Mouse (Mus musculus) R1 (cell line): ENCODE results near the gene Pde10a.
A peak's percentile ranks its signal among the peaks of the same experiment; 100 is the strongest.

Source experiments
- DNase-seq: peaks from one replicate; pipeline ENCODE4 v3.0.0-alpha.2; 2018; ENCODE audit warnings: low read depth, low spot score

Gene Pde10a

DNA sequence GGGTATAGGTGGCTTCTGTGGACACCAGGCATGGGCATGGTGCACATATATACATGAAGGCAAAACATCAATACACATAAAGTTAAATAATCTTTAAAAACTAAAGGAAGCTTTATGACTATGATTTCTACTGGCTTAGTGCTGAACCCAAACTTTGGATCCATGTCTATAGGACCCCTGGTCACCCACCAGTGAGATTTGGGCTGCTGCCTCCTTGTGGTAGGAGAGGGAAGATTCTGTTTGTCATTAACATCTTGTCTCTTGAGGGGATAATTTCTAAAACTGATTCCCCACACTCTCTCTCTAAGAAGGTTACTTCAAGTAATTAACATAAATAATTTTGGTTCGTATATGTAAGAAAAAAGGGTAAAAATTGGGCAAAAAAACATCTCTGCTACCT lies 220.2 kb downstream of the Pde10a start:
- no peak for DNase-seq

DNA sequence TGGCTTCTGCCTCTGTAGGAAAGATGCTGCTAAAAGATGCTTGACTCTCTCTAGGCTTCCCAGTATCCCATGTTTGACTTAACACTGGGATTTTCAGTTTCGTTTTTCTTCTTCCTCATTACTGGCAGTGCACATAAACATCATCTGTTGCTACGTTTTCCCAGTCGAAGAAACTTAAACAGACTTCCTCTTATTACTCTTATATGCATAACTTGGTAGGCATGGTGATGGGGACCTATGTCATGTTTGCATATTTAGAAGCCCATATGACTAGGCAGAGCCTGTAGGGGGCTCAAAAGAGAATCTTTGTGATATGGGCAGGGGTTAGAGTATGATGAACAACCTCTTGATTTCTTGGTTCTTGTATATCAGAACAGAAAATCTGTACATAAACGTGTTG lies 224.3 kb downstream of the Pde10a start:
- no peak for DNase-seq

DNA sequence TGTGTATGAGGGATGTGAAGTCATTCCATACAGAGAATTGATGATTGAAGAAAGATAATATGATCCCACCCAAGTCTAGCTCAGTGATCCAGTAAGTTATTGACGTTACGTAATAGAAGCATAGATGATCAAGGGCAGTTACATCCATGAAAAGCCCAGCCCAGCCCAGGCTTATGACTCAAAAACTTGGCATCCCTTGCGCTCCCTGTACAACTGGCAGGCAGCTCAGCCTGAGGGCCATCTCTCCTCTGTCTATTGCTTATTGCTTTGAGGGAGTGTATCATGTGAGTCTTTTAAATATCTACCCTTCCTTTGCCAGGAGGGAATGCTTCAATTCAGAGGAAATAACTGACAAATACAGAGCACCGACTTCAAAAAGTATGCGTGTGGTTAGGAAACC lies 232.4 kb downstream of the Pde10a start:
- DNase-seq = no peak

GRCm38 (mm10) chr17:8763248-8763647 lies 238.1 kb downstream of the Pde10a start:
- no peak for DNase-seq

DNA sequence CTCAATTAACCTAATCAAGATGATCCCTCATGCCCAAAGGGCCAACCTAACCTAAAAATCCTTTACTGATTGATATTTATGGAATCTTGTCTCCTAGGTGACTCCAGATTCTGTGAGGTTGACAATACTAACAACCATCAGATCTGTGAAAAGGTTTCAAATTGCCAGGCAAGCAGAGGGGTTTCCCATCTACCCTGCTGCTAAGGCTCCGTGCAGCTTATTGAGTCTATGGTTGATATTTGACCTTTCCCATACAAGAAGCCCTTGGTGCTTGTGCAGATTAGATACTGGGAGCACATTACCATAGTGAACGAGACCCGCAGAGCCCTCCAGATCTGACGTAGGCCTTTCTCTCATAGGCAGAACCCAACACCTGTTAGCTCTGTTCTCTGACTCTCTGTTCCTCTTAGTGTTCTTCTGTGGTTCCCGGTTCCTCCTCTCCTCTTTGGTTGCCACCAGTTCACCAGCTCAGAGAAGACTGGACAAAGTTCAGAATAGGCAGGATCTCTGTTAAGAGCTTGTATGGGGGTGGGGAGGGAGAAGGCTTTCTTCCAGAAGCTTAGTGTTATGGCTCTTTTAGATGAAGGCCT lies 240.9 kb downstream of the Pde10a start:
- no peak for DNase-seq

DNA sequence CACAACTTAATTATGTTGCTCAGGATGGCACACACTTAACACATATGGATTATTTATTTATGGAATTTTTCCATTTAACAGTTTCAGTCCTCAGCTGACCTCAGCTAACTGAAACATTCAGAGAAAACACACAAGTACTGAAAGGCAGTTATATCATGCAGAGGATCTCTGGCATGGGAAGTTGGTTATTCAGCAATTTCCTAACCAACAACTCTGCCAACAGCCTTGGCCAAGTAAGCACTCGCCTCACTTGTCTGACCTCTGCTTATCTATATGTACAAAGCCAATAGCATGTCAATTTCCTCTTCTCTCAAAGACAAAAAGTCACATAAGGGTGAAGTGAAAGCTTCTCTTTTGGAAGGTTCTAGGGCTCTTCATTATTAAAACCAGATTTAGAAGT lies 244.0 kb downstream of the Pde10a start:
- no peak for DNase-seq

DNA sequence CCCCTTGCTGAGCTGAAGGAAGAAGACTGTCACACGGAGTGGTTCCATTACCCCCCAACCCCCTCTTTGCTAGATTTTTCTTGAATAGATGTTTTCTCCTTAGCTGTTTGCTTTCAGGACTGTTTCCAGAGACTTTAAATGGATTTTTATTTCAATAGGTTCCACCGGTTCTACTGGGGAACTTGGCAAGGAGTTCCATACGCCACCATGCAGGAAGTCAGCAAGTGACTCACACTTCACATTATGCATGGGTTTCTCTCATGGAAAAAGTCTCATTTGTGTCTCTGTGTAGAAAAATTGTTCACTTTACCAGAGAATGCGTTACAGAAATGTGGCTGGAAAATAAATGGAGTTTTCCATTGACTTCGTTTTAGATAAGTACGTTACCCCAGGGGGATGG lies 248.2 kb downstream of the Pde10a start:
- DNase-seq = no peak

DNA sequence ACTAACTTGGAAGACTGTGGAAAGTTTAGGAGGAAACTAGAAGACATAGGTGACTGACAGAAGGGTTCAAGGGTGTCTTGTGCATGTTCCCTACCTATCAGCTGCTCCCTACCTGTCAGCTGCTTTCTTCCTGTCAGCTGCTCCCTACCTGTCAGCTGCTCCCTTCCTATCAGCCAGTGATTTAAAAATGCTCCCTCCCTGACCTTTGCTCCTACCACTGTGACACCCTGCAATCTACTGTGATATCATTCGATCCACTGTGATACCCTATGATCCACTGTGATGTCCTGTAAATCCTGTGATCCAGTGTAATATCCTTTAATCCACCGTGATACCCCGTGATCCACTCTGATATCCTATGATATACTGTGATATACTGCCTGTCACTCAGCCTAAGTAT lies 249.1 kb downstream of the Pde10a start:
- DNase-seq = no peak

DNA sequence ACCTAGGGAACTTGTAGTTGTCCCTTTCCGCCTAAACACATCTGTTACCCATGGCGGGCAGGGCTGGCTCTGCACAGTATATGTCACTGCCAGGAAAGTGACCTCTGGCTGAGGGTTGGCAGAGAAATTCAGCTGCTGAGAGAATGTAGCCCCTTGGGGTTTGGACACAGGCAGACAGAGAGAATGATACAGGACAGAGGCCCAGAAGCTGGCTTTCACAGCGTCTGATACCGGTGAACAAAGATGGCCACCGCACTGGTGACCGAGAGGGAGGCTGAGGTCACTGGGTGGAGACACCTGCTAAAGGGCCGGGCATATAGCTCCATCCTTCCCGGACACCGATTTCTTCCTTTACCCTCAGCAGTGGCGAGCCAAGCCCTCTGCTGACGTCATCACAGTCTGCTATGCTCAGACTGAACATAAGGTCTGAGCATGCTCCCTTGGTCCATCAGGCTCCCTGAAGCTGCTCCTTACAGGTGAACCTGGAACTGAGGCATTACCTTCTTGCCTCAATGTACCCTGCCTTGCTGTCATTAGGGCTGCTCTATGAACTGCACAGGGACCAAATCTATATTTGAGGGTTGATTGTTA lies 250.5 kb downstream of the Pde10a start:
- no peak for DNase-seq

DNA sequence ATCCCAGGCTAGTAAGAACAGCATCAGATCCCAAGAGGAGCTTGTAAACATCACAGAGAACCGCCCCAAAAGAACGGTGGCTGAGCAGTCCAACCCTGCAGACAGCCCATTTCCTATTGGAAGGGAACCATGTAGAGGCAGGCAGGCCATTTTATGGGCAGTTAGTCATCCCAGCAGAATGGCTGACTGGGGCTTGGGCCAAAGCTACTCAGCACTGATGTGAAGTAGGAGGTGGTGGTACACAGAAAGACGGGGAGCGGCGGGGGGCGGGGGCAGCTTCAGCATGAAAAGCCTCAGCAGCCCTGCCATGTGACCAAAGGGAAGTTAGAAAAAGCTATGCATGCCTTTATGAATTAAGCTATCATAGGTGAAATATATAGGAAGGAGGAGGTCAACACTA lies 252.5 kb downstream of the Pde10a start:
- no peak for DNase-seq

- DNase-seq = no peak
These were observed 253.7 kb downstream of the Pde10a start for GRCm38 (mm10) chr17:8778839-8779238.

GRCm38 (mm10) chr17:8780484-8780883 lies 255.3 kb downstream of the Pde10a start:
- no peak for DNase-seq

- no peak for DNase-seq
These were observed 255.9 kb downstream of the Pde10a start for GRCm38 (mm10) chr17:8781040-8781439.

- no peak for DNase-seq
These were observed 256.4 kb downstream of the Pde10a start for GRCm38 (mm10) chr17:8781576-8781975.

- DNase-seq = no peak
These were observed 260.7 kb downstream of the Pde10a start for GRCm38 (mm10) chr17:8785908-8786307.

DNA sequence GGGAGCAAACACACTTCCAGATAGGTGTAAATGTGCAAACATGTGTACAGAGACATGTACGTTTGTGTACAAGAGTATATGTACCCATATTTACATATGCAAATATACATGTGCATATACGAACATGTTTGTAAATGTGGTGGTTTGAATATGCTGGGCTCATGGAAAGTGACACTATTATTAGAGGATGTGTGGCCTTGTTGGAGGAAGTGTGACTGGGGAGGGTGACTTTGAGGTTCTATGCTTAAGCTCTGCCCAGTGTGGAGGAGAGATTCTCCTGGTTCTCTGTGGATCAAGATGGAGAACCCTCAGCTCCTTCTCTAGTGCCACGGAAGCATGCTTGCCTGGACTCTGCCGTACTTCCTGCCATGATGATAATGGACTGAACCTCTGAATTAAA lies 261.3 kb downstream of the Pde10a start:
- no peak for DNase-seq

DNA sequence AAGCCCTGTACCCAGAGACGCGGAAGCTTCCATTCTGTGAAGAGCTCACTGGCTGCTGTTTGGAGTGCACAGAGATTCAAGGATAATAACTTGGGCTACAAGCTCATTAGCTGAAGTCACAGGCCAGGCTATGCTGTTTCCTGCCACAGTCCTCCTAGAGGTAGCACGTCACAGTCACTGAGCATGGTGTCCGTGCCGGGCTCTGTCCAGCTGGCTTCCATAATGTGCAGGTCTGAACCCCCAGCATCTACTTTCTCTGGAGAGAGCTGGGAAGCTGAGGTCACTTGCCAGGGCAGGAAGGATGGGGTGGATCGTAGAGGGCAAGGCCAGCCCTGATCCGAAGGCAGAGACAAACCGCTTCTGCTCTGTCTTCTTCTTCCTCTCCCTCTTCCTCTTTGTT lies 262.6 kb downstream of the Pde10a start:
- DNase-seq = no peak

GRCm38 (mm10) chr17:8791561-8791960 lies 266.4 kb downstream of the Pde10a start:
- DNase-seq = no peak

- DNase-seq = no peak
These were observed 267.4 kb downstream of the Pde10a start for GRCm38 (mm10) chr17:8792611-8793010.

- DNase-seq = no peak
These were observed 272.5 kb downstream of the Pde10a start for GRCm38 (mm10) chr17:8797624-8798023.

DNA sequence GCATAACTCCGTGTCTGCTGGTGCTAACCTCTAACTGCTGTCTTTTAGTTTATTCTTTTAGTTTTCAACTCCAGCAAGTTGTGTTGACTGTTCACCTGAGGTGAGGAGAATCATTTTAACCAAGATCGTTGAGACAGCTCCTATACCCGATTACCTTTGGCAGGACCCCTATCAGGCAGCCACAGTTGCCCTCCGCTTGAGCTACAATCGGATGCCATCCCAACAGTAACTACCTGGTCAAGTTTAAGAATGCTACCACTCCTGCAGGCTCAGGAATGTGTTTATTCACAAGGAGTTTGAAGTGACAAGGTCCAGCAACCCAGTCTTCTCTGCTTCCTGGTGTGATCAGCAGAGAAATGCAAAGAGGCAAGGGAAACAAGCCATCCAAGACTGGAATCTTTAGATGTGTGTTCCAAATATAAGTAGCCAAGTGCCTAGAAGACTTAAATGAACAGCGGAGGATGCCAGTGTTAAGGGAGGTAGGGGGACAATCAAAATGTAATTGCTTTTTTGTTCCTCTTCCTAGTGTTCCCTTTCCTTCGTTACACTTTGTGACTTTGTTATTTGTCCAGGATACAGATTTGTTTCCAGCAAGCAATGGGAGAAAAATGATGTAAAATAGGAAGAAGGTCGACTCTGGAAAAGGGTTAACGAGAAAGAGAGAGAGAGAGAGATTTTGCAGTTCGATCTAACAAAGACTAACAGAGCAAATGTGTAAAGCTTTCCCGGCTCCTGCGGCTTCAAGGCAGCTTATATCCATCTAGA lies 273.5 kb downstream of the Pde10a start:
- DNase-seq = no peak

GRCm38 (mm10) chr17:8799296-8799731 lies 274.1 kb downstream of the Pde10a start:
- DNase-seq = no peak

GRCm38 (mm10) chr17:8799914-8800420 lies 274.8 kb downstream of the Pde10a start:
- peak; percentile 30 for DNase-seq
